Mouse (Mus musculus) lung, embryonic 15.5 days (tissue): ENCODE data around the gene BC037034. TPM values are rescaled to one million over a fixed set of nuclear protein-coding genes. Genes with fewer than 3 reads are reported as not detected.
A peak's percentile ranks its signal among the peaks of the same experiment; 100 is the strongest.

Experiments
- ATAC-seq: fragments of 200-750 bp; cut with Nextera tagmentation; 2 replicates; pipeline ENCODE4 v1.8.0; 2017; ENCODE audit warnings: moderate number of reproducible peaks, borderline replicate concordance; ENCODE audit not compliant: low FRiP score, low TSS enrichment; ENCODE audit errors: extremely low read depth
- H3K27ac ChIP-seq: fragments of 300-500 bp; sonication (generic); 2 replicates; pipeline ENCODE4 v1.5.1; 2015; ENCODE audit warnings: moderate library complexity, mild to moderate bottlenecking, inconsistent platforms
- H3K27me3 ChIP-seq: fragments of 300-500 bp; sonication (generic); 2 replicates; pipeline ENCODE4 v1.6.1; 2015; ENCODE audit warnings: inconsistent platforms
- H3K36me3 ChIP-seq: fragments of 300-500 bp; sonication (generic); 2 replicates; pipeline ENCODE4 v1.6.1; 2015; ENCODE audit warnings: inconsistent platforms
- H3K4me1 ChIP-seq: fragments of 300-500 bp; sonication (generic); 2 replicates; pipeline ENCODE4 v1.6.1; 2015; ENCODE audit warnings: inconsistent platforms
- H3K4me2 ChIP-seq: fragments of 300-500 bp; sonication (generic); 2 replicates; pipeline ENCODE4 v1.6.1; 2015; ENCODE audit warnings: inconsistent platforms, mild to moderate bottlenecking, moderate library complexity
- H3K4me3 ChIP-seq: fragments of 300-500 bp; sonication (generic); 2 replicates; pipeline ENCODE4 v1.5.1; 2015; ENCODE audit warnings: mild to moderate bottlenecking, inconsistent platforms
- H3K9ac ChIP-seq: fragments of 300-500 bp; sonication (generic); 2 replicates; pipeline ENCODE4 v1.6.1; 2015; ENCODE audit warnings: inconsistent platforms
- H3K9me3 ChIP-seq: fragments of 300-500 bp; sonication (generic); 2 replicates; pipeline ENCODE4 v1.6.1; 2016; ENCODE audit warnings: inconsistent platforms
- WGBS: fragments of 180-500 bp; shearing (Covaris S2); methylation state at CpG from one replicate; pipeline ENCODE4 v1.1.7; 2015; 5-methylcytosine and 5-hydroxymethylcytosine counted together
- polyA plus RNA-seq: library from polyadenylated mRNA; unstranded; fragments of >200 nt; fragmentation: Nextera tagmentation; extraction: Ambion mirVana; gene quantifications from 2 replicates; pipeline ENCODE4 v1.2.1, GENCODE M21; 2015

BC037034 gene
- polyA plus RNA-seq, 1 experiment from 2014 or later = 4.5 TPM

GRCm38 (mm10) chr5:138260834-138261233, 3.0 kb downstream of the BC037034 start:
- peaks cover 39% of the 10 kb centered on the region for H3K36me3 ChIP-seq
- H3K27ac ChIP-seq = no peak overlapping the region
- no peaks in the 10 kb centered on the region for H3K9me3 ChIP-seq
- no peak overlapping the region for H3K9ac ChIP-seq
- no peaks in the 10 kb centered on the region for H3K27me3 ChIP-seq
- no peak for ATAC-seq
- no peak overlapping the region for H3K4me3 ChIP-seq
- 67% methylated on average over 11 of the region's 11 CpGs for WGBS
- no peak overlapping the region for H3K4me2 ChIP-seq
- peaks cover 34% of the 10 kb centered on the region for H3K4me1 ChIP-seq

GRCm38 (mm10) chr5:138260051-138260450, 3.8 kb downstream of the BC037034 start:
- 81% methylated on average over 10 of the region's 10 CpGs for whole genome bisulfite sequencing

GRCm38 (mm10) chr5:138258993-138259392, 4.8 kb downstream of the BC037034 start:
- Histone ChIP-seq H3K9me3 (no peaks in the 10 kb centered on the region), H3K4me2 (no peak overlapping the region), H3K36me3 (peaks cover 39% of the 10 kb centered on the region), H3K27me3 (no peaks in the 10 kb centered on the region), H3K27ac (no peak overlapping the region), H3K4me1 (peaks cover 29% of the 10 kb centered on the region), H3K9ac (no peak overlapping the region), H3K4me3 (no peak overlapping the region)
- ATAC-seq = no peak
- WGBS = 67% methylated on average over 7 of the region's 7 CpGs

More at GRCm38 (mm10) chr5:138260051-138260450, 3.8 kb downstream of the BC037034 start:
- H3K27me3 ChIP-seq = no peaks in the 10 kb centered on the region
- H3K9ac ChIP-seq = no peak overlapping the region
- no peak for ATAC-seq
- peaks cover 34% of the 10 kb centered on the region for H3K4me1 ChIP-seq
- no peak overlapping the region for H3K27ac ChIP-seq
- H3K4me3 ChIP-seq = no peak overlapping the region
- peaks cover 39% of the 10 kb centered on the region for H3K36me3 ChIP-seq
- H3K9me3 ChIP-seq = no peaks in the 10 kb centered on the region
- H3K4me2 ChIP-seq = no peak overlapping the region

GRCm38 (mm10) chr5:138258542-138258941, 5.3 kb downstream of the BC037034 start:
- Histone ChIP-seq H3K9me3 (no peaks in the 10 kb centered on the region), H3K4me3 (no peak overlapping the region), H3K9ac (no peak overlapping the region), H3K4me2 (no peak overlapping the region), H3K27ac (no peak overlapping the region), H3K27me3 (no peaks in the 10 kb centered on the region), H3K36me3 (peaks cover 39% of the 10 kb centered on the region), H3K4me1 (peaks cover 29% of the 10 kb centered on the region)
- WGBS = 76% methylated on average over 6 of the region's 6 CpGs
- ATAC-seq = no peak

GRCm38 (mm10) chr5:138258078-138258477, 5.8 kb downstream of the BC037034 start:
- peaks cover 26% of the 10 kb centered on the region for H3K4me1 ChIP-seq
- H3K4me3 ChIP-seq = no peak overlapping the region
- no peaks in the 10 kb centered on the region for H3K9me3 ChIP-seq
- no peak overlapping the region for H3K9ac ChIP-seq
- H3K36me3 ChIP-seq = peaks cover 39% of the 10 kb centered on the region
- ATAC-seq = no peak
- H3K27ac ChIP-seq = no peak overlapping the region
- no peaks in the 10 kb centered on the region for H3K27me3 ChIP-seq
- 74% methylated on average over 3 of the region's 3 CpGs for WGBS
- no peak overlapping the region for H3K4me2 ChIP-seq

GRCm38 (mm10) chr5:138257585-138257978, 6.3 kb downstream of the BC037034 start:
- ATAC-seq = no peak
- peaks cover 39% of the 10 kb centered on the region for H3K36me3 ChIP-seq
- peaks cover 21% of the 10 kb centered on the region for H3K4me1 ChIP-seq
- no peak overlapping the region for H3K9ac ChIP-seq
- no peaks in the 10 kb centered on the region for H3K9me3 ChIP-seq
- WGBS = 93% methylated on average over 4 of the region's 4 CpGs
- no peak overlapping the region for H3K4me2 ChIP-seq
- H3K27ac ChIP-seq = no peak overlapping the region
- H3K4me3 ChIP-seq = no peak overlapping the region
- no peaks in the 10 kb centered on the region for H3K27me3 ChIP-seq

GRCm38 (mm10) chr5:138256966-138257584, 6.8 kb downstream of the BC037034 start:
- H3K4me1 ChIP-seq = peaks cover 16% of the 10 kb centered on the region
- H3K4me3 ChIP-seq = no peak overlapping the region
- no peak for ATAC-seq
- H3K27me3 ChIP-seq = no peaks in the 10 kb centered on the region
- H3K9me3 ChIP-seq = no peaks in the 10 kb centered on the region
- H3K9ac ChIP-seq = no peak overlapping the region
- H3K36me3 ChIP-seq = peaks cover 38% of the 10 kb centered on the region
- no peak overlapping the region for H3K4me2 ChIP-seq
- no peak overlapping the region for H3K27ac ChIP-seq
- 80% methylated on average over 10 of the region's 10 CpGs for WGBS

GRCm38 (mm10) chr5:138256094-138256467, 7.8 kb downstream of the BC037034 start:
- 20% methylated on average over 7 of the region's 7 CpGs for WGBS
- Histone ChIP-seq H3K9me3 (no peaks in the 10 kb centered on the region), H3K4me1 (peaks cover 10% of the 10 kb centered on the region), H3K27me3 (no peaks in the 10 kb centered on the region), H3K4me3 (peak overlapping the region; percentile 76), H3K4me2 (peak overlapping the region; percentile 70), H3K9ac (peak overlapping the region; percentile 61), H3K36me3 (peaks cover 29% of the 10 kb centered on the region), H3K27ac (peak overlapping the region; percentile 77)
- no peak for ATAC-seq

GRCm38 (mm10) chr5:138255353-138256093, 8.3 kb downstream of the BC037034 start, which contains the start of gene Lamtor4:
Gene Lamtor4, plus strand, starts transcription at chr5:138255482.
- H3K4me2 ChIP-seq = peak within 1 kb of the TSS; percentile 70
- H3K4me3 ChIP-seq = peak within 1 kb of the TSS; percentile 76
- H3K9me3 ChIP-seq = no peaks in the 10 kb centered on the region
- H3K36me3 ChIP-seq = peaks cover 23% of the 10 kb centered on the region
- H3K27ac ChIP-seq = peak within 1 kb of the TSS; percentile 77
- H3K4me1 ChIP-seq = peaks cover 10% of the 10 kb centered on the region
- H3K27me3 ChIP-seq = no peaks in the 10 kb centered on the region
- under 1% methylated on average over 38 of the region's 38 CpGs for WGBS
- ATAC-seq = peak; percentile 99
- peak within 1 kb of the TSS; percentile 61 for H3K9ac ChIP-seq

GRCm38 (mm10) chr5:138253061-138253460, 10.8 kb downstream of the BC037034 start:
- Histone ChIP-seq H3K4me1 (peaks cover 10% of the 10 kb centered on the region), H3K9me3 (no peaks in the 10 kb centered on the region), H3K36me3 (0 out of 2 replicates have a peak, but pooled peaks cover 3% of the 10 kb centered on the region), H3K4me3 (no peak overlapping the region), H3K27me3 (no peaks in the 10 kb centered on the region), H3K9ac (no peak overlapping the region), H3K27ac (no peak overlapping the region), H3K4me2 (no peak overlapping the region)
- WGBS = 93% methylated on average over 3 of the region's 3 CpGs
- ATAC-seq = no peak

- WGBS = 80% methylated on average over 12 of the region's 12 CpGs
- Histone ChIP-seq H3K9me3 (no peaks in the 10 kb centered on the region), H3K4me3 (no peak overlapping the region), H3K4me2 (no peak overlapping the region), H3K4me1 (peaks cover 6% of the 10 kb centered on the region), H3K27me3 (no peaks in the 10 kb centered on the region), H3K9ac (no peak overlapping the region), H3K27ac (no peak overlapping the region), H3K36me3 (no peaks in the 10 kb centered on the region)
- ATAC-seq = no peak
Observed at GRCm38 (mm10) chr5:138251144-138251543, 12.7 kb downstream of the BC037034 start.

- H3K9ac ChIP-seq = no peak overlapping the region
- no peaks in the 10 kb centered on the region for H3K36me3 ChIP-seq
- H3K4me2 ChIP-seq = no peak overlapping the region
- H3K27me3 ChIP-seq = no peaks in the 10 kb centered on the region
- H3K4me1 ChIP-seq = no peaks in the 10 kb centered on the region
- H3K9me3 ChIP-seq = no peaks in the 10 kb centered on the region
- ATAC-seq = no peak
- 11% methylated on average over 2 of the region's 2 CpGs for WGBS
- no peak overlapping the region for H3K27ac ChIP-seq
- H3K4me3 ChIP-seq = no peak overlapping the region
Observed at GRCm38 (mm10) chr5:138241511-138241910, 22.3 kb downstream of the BC037034 start.
